Mouse (Mus musculus) hindbrain, embryonic 16.5 days (tissue): ENCODE results near the gene Gm11168. TPM values are rescaled to one million over a fixed set of nuclear protein-coding genes. Genes with fewer than 3 reads are reported as not detected.
"Not testable (repeated sequence)": the region's sequence is repeated elsewhere in the genome, so short reads cannot be mapped to it uniquely, and the experiment has no call there.

Experiments
- ATAC-seq: fragments of 200-750 bp; cut with Nextera tagmentation; 2 replicates; pipeline ENCODE4 v1.8.0; 2017; ENCODE audit warnings: moderate TSS enrichment, moderate library complexity
- H3K27ac ChIP-seq: fragments of 300-500 bp; sonication (generic); 2 replicates; pipeline ENCODE4 v1.5.1; 2014; ENCODE audit warnings: low read depth, mild to moderate bottlenecking, control low read depth, low read length, moderate library complexity
- H3K27me3 ChIP-seq: fragments of 300-500 bp; sonication (generic); replicated peaks from 2 replicates; pipeline ENCODE4 v1.6.1; 2014; ENCODE audit warnings: low read length; ENCODE audit not compliant: control insufficient read depth, insufficient read depth
- H3K36me3 ChIP-seq: fragments of 300-500 bp; sonication (generic); 2 replicates; pipeline ENCODE4 v1.6.1; 2014; ENCODE audit warnings: mild to moderate bottlenecking, low read length, moderate library complexity, mixed read lengths; ENCODE audit not compliant: control insufficient read depth, insufficient read depth
- H3K4me1 ChIP-seq: fragments of 300-500 bp; sonication (generic); 2 replicates; pipeline ENCODE4 v1.6.1; 2014; ENCODE audit warnings: low read depth, low read length; ENCODE audit not compliant: control insufficient read depth, insufficient read depth
- H3K4me2 ChIP-seq: fragments of 300-500 bp; sonication (generic); 2 replicates; pipeline ENCODE4 v1.6.1; 2014; ENCODE audit warnings: mild to moderate bottlenecking, low read length, control low read depth, moderate library complexity
- H3K4me3 ChIP-seq: fragments of 300-500 bp; sonication (generic); 2 replicates; pipeline ENCODE4 v1.5.1; 2014; ENCODE audit warnings: mild to moderate bottlenecking, low read length, control low read depth, moderate library complexity
- H3K9ac ChIP-seq: fragments of 300-500 bp; sonication (generic); 2 replicates; pipeline ENCODE4 v1.6.1; 2014; ENCODE audit warnings: low read depth, mild to moderate bottlenecking, control low read depth, low read length, moderate library complexity
- H3K9me3 ChIP-seq: fragments of 300-500 bp; sonication (generic); 2 replicates; pipeline ENCODE4 v1.6.1; 2014; ENCODE audit warnings: mild to moderate bottlenecking, low read length, moderate library complexity; ENCODE audit not compliant: control insufficient read depth
- WGBS: fragments of 180-500 bp; shearing (Covaris S2); extraction: QIAGEN DNeasy Blood & Tissue Kit; methylation state at CpG from one replicate; pipeline ENCODE4 v1.1.7; 2014; 5-methylcytosine and 5-hydroxymethylcytosine counted together
- microRNA-seq: library from miRNA; unstranded; fragments of <30 nt; microRNA quantifications from one replicate; pipeline ENCODE4, GENCODE M21; 2017
- polyA plus RNA-seq: library from polyadenylated mRNA; unstranded; fragments of >200 nt; fragmentation: Nextera tagmentation; extraction: Ambion mirVana; gene quantifications from 2 replicates; pipeline ENCODE4 v1.2.1, GENCODE M21; 2015

The Gm11168 gene
- polyA plus RNA-seq, 1 experiment from 2014 or later = not detected

DNA sequence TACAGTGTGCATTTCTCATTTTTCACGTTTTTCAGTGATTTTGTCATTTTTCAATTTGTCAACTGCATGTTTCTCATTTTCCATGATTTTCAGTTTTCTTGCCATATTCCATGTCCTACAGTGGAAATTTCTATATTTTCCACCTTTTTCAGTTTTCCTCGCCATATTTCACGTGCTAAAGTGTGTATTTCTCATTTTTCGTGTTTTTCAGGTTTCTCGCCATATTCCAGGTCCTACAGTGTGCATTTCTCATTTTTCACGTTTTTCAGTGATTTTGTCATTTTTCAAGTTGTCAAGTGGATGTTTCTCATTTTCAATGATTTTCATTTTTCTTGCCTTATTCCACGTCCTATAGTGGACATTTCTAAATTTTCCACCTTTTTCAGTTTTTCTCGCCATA, 33.4 kb downstream of the Gm11168 start, which contains the start of gene Gm10715:
Gene Gm10715, plus strand, starts transcription at position 301 of the 400 bp plus-strand sequence.
- not testable (repeated sequence) for H3K9me3 ChIP-seq, ATAC-seq, H3K27me3 ChIP-seq, H3K27ac ChIP-seq, H3K4me1 ChIP-seq, H3K9ac ChIP-seq, H3K36me3 ChIP-seq, H3K4me3 ChIP-seq, H3K4me2 ChIP-seq
- 80% methylated on average over 6 of the region's 8 CpGs for WGBS

DNA sequence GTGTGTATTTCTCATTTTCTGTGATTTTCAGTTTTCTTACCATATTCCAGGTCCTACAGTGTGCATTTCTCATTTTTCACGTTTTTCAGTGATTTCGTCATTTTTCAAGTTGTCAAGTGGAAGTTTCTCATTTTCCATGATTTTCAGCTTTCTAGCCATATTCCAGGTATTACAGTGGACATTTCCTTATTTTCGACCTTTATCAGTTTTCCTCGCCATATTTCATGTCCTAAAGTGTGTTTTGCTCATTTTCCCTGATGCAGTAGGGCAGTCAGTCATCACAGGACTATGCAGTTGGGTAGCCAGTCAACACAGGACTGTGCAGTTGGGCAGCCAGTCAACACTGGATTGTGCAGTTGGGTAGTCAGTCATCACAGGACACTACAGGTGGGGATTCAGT, 35.0 kb downstream of the Gm11168 start:
- H3K4me1 ChIP-seq, H3K4me3 ChIP-seq, ATAC-seq, H3K9me3 ChIP-seq, H3K27ac ChIP-seq, H3K4me2 ChIP-seq, H3K9ac ChIP-seq, H3K27me3 ChIP-seq, H3K36me3 ChIP-seq: not testable (repeated sequence)
- 59% methylated on average over 4 of the region's 4 CpGs for WGBS

Small RNAs within 50 kb of the gene (microRNA-seq; reads per million reads assigned to microRNA genes)
- not detected for gene Mir101c

Other genes with a start within 250 kb of the Gm11168 start
- gene Gm10722, start 2.4 kb upstream of the Gm11168 start, polyA plus RNA-seq = not detected in 2 replicates
- gene Gm10721, start 9.8 kb downstream of the Gm11168 start, polyA plus RNA-seq = not detected in 2 replicates
- gene Gm10720, start 12.3 kb downstream of the Gm11168 start, polyA plus RNA-seq = not detected in 2 replicates
- not detected in 2 replicates for gene Gm10719, start 14.1 kb downstream of the Gm11168 start, polyA plus RNA-seq
- 0.39 and 0.56 TPM in 2 replicates for gene Gm10718, start 20.2 kb downstream of the Gm11168 start, polyA plus RNA-seq
- gene Gm10717, start 22.1 kb downstream of the Gm11168 start, polyA plus RNA-seq = 0.25 and 0.41 TPM in 2 replicates
- not detected in 2 replicates for gene Gm17535, start 31.3 kb downstream of the Gm11168 start, polyA plus RNA-seq
- not detected in 2 replicates for gene Gm10715, start 33.5 kb downstream of the Gm11168 start, polyA plus RNA-seq